Mouse (Mus musculus) thymus, postnatal 25 days (tissue): ENCODE results near the gene Por.

ENCODE experiments used
- DNase-seq: peaks from one replicate; pipeline ENCODE4 v3.0.0; 2022

The Por gene

GRCm38 (mm10) chr5:135657703-135658373 lies 12.0 kb upstream of the Por start:
- no peak for DNase-seq

- DNase-seq, result no peak
Observed at GRCm38 (mm10) chr5:135659956-135660355, 9.9 kb upstream of the Por start.

GRCm38 (mm10) chr5:135660535-135660934 lies 9.3 kb upstream of the Por start:
- no peak for DNase-seq

- no peak for DNase-seq
Observed at GRCm38 (mm10) chr5:135666890-135667289, 2.9 kb upstream of the Por start.

GRCm38 (mm10) chr5:135668071-135668470 lies 1.8 kb upstream of the Por start:
- no peak for DNase-seq

- DNase-seq, result no peak
Observed at GRCm38 (mm10) chr5:135670881-135671280, 1.0 kb downstream of the Por start.

GRCm38 (mm10) chr5:135672509-135672908 lies 2.7 kb downstream of the Por start:
- DNase-seq, result no peak

GRCm38 (mm10) chr5:135672980-135673379 lies 3.1 kb downstream of the Por start:
- DNase-seq, result no peak

- DNase-seq, result no peak
Observed at GRCm38 (mm10) chr5:135674349-135674775, 4.5 kb downstream of the Por start.

GRCm38 (mm10) chr5:135674821-135675220 lies 5.0 kb downstream of the Por start:
- DNase-seq, result peak; percentile 26

GRCm38 (mm10) chr5:135676696-135677095 lies 6.9 kb downstream of the Por start:
- DNase-seq, result no peak

- no peak for DNase-seq
Observed at GRCm38 (mm10) chr5:135677251-135677650, 7.4 kb downstream of the Por start.

GRCm38 (mm10) chr5:135678481-135678880 lies 8.6 kb downstream of the Por start:
- no peak for DNase-seq

GRCm38 (mm10) chr5:135680967-135681545 lies 11.2 kb downstream of the Por start:
- DNase-seq, result no peak

- DNase-seq, result no peak
Observed at GRCm38 (mm10) chr5:135682009-135682408, 12.2 kb downstream of the Por start.

GRCm38 (mm10) chr5:135682942-135683570 lies 13.2 kb downstream of the Por start:
- no peak for DNase-seq

GRCm38 (mm10) chr5:135690401-135690800 lies 20.6 kb downstream of the Por start:
- DNase-seq, result no peak

- no peak for DNase-seq
Observed at GRCm38 (mm10) chr5:135691266-135691665, 21.4 kb downstream of the Por start.

GRCm38 (mm10) chr5:135693281-135693853 lies 23.5 kb downstream of the Por start:
- DNase-seq, result no peak

- DNase-seq, result no peak
Observed at GRCm38 (mm10) chr5:135695277-135695721, 25.5 kb downstream of the Por start.

GRCm38 (mm10) chr5:135697711-135698111 lies 27.9 kb downstream of the Por start:
- DNase-seq, result no peak

- no peak for DNase-seq
Observed at GRCm38 (mm10) chr5:135701601-135702000, 31.8 kb downstream of the Por start.

GRCm38 (mm10) chr5:135702190-135702589 lies 32.4 kb downstream of the Por start:
- no peak for DNase-seq

- DNase-seq, result peak; percentile 89
Observed at GRCm38 (mm10) chr5:135702682-135703192, 32.9 kb downstream of the Por start.
